Mouse (Mus musculus): ENCODE data around the gene Camsap1. TPM values are rescaled to one million over a fixed set of nuclear protein-coding genes. Genes with fewer than 3 reads are reported as not detected.

Camsap1 gene
- polyA plus RNA-seq, 1 experiment: 63.0 TPM

DNA sequence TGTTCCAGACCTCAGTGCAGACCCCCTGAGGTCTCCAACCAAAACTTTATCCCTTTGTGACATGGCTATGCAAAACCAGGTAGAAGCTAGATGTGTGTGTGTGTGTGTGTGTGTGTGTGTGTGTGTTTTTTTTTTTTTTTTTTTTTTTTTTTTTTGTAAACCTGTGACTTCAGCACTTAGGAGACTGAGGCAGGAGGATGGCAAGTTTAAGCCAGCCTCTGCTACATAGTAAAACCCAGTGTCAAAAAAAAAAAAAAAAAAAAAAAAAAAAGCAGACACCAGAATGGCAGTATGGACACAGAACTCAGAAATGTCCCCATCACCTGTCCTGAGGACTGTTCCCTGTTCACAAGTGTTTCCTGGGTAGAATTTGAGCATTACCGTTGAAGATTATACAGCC, 6.6 kb upstream of the Camsap1 start:
- Histone ChIP-seq H3K27me3 (ENCODE audit: control insufficient read depth, insufficient read depth, low read length, poor library complexity, severe bottlenecking) (no peaks in the 10 kb centered on the region), H3K9ac (ENCODE audit: low read depth, poor library complexity, severe bottlenecking) (no peak overlapping the region), H3K4me3 (ENCODE audit: low read depth, low read length) (no peak overlapping the region), H3K36me3 (ENCODE audit: control insufficient read depth, insufficient read depth, low read length, poor library complexity, severe bottlenecking) (no peaks in the 10 kb centered on the region), H3K9me3 (replicated peaks; ENCODE audit: control insufficient read depth, insufficient read depth, low read length, poor library complexity, severe bottlenecking) (no peaks in the 10 kb centered on the region), H3K4me1 (ENCODE audit: control insufficient read depth, insufficient read depth, low read length) (no peaks in the 10 kb centered on the region), H3K27ac (ENCODE audit: insufficient read depth, low read length) (no peak overlapping the region)
- TF ChIP-seq POLR2A (IDR thresholded peaks at IDR 0.05; ENCODE audit: insufficient read depth, low read length) (no peak), CTCF (IDR thresholded peaks at IDR 0.05; ENCODE audit: low read depth, low read length) (no peak), EP300 (IDR thresholded peaks at IDR 0.05; ENCODE audit: insufficient read depth, low read depth, low read length) (no peak)

DNA sequence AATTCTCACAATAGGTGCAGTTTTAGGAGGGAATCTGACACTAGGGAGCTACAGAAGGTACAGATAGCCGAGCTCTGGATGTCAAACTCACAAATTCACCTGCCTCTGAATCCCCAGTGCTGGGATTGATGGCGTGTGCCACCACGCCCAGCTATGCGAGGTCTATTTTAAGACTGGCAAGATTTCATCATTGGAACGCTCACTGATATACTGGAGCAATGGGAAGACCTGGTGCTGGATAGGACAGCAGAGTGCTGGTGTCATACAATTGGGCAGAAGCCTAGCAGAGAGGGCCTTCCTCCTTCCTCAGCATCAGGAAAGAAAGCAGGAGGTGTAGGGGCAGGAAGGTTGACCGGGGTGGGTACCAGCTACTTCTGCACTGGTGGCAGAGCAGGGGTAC, 4.7 kb upstream of the Camsap1 start:
- no peaks in the 10 kb centered on the region for H3K27me3 ChIP-seq (ENCODE audit: control insufficient read depth, insufficient read depth, low read length, poor library complexity, severe bottlenecking)
- H3K9me3 ChIP-seq (replicated peaks; ENCODE audit: control insufficient read depth, insufficient read depth, low read length, poor library complexity, severe bottlenecking): no peaks in the 10 kb centered on the region
- TF ChIP-seq POLR2A (IDR thresholded peaks at IDR 0.05; ENCODE audit: insufficient read depth, low read length) (no peak), EP300 (IDR thresholded peaks at IDR 0.05; ENCODE audit: insufficient read depth, low read depth, low read length) (no peak), CTCF (IDR thresholded peaks at IDR 0.05; ENCODE audit: low read depth, low read length) (no peak)
- no peak overlapping the region for H3K4me3 ChIP-seq (ENCODE audit: low read depth, low read length)
- no peak overlapping the region for H3K9ac ChIP-seq (ENCODE audit: low read depth, poor library complexity, severe bottlenecking)
- H3K27ac ChIP-seq (ENCODE audit: insufficient read depth, low read length): no peak overlapping the region
- no peaks in the 10 kb centered on the region for H3K4me1 ChIP-seq (ENCODE audit: control insufficient read depth, insufficient read depth, low read length)
- no peaks in the 10 kb centered on the region for H3K36me3 ChIP-seq (ENCODE audit: control insufficient read depth, insufficient read depth, low read length, poor library complexity, severe bottlenecking)

DNA sequence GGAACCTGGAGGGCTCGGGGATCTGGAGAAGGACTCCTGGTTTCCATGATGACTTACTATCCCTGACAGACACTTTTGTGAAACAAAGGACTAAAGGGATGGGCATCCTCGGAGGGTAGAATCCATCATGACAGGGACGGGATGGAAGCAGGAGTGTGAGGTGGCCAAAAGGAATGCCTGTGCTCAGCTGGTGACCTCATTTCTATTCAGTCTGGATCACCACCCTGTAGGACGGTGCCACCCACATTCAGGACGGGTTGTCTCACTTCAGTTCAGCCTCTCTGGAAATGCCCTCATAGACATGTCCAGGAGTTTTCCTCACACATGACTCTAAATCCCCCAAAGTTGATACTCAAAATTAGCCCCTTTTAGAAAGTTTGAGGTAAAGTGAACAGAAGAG, 3.5 kb upstream of the Camsap1 start:
- H3K4me3 ChIP-seq (ENCODE audit: low read depth, low read length): no peak overlapping the region
- H3K9ac ChIP-seq (ENCODE audit: low read depth, poor library complexity, severe bottlenecking): no peak overlapping the region
- no peak overlapping the region for H3K27ac ChIP-seq (ENCODE audit: insufficient read depth, low read length)
- H3K4me1 ChIP-seq (ENCODE audit: control insufficient read depth, insufficient read depth, low read length): no peaks in the 10 kb centered on the region
- H3K36me3 ChIP-seq (ENCODE audit: control insufficient read depth, insufficient read depth, low read length, poor library complexity, severe bottlenecking): no peaks in the 10 kb centered on the region
- H3K27me3 ChIP-seq (ENCODE audit: control insufficient read depth, insufficient read depth, low read length, poor library complexity, severe bottlenecking): no peaks in the 10 kb centered on the region
- TF ChIP-seq POLR2A (IDR thresholded peaks at IDR 0.05; ENCODE audit: insufficient read depth, low read length) (no peak), EP300 (IDR thresholded peaks at IDR 0.05; ENCODE audit: insufficient read depth, low read depth, low read length) (no peak), CTCF (IDR thresholded peaks at IDR 0.05; ENCODE audit: low read depth, low read length) (no peak)
- no peaks in the 10 kb centered on the region for H3K9me3 ChIP-seq (replicated peaks; ENCODE audit: control insufficient read depth, insufficient read depth, low read length, poor library complexity, severe bottlenecking)

DNA sequence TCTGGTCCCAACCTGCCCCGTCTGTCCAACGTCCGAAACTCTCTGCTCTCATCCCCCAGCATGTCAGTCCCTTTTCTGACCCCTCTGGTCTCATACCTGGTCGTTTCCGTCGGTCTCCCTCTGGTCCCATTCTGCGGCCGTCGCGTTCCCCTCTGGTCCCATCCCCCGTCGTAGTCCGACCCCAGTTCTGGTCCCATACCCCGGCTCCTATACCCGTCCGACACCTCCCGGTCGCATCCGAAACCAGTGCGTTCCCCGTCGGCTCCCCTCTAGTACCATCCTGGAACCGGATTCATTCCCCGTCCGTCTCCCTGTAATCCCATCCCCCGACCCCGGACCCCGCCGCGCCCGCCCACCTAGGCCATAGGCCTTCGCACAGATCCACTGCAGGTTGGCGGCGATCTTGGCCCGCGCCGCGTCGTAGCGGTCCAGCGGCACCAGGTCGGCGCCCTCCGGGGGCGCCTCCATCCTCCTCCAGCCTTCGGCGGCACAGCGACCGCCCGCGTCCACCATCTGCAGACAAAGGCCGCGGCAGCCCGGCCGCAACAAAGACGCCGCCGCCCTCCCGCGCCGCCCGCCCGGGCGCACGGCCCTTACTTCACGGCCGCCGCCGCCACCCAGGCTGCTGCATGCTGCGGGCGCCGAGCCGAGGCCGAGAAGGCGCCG, 523 bp downstream of the Camsap1 start:
- no peak for TF ChIP-seq CTCF (IDR thresholded peaks at IDR 0.05; ENCODE audit: low read depth, low read length)
- no peak for TF ChIP-seq POLR2A (IDR thresholded peaks at IDR 0.05; ENCODE audit: insufficient read depth, low read length)
- no peak for TF ChIP-seq EP300 (IDR thresholded peaks at IDR 0.05; ENCODE audit: insufficient read depth, low read depth, low read length)
- H3K4me3 ChIP-seq (ENCODE audit: low read depth, low read length): peak overlapping the region; percentile 88
- H3K9me3 ChIP-seq (replicated peaks; ENCODE audit: control insufficient read depth, insufficient read depth, low read length, poor library complexity, severe bottlenecking): no peaks in the 10 kb centered on the region
- H3K27me3 ChIP-seq (ENCODE audit: control insufficient read depth, insufficient read depth, low read length, poor library complexity, severe bottlenecking): no peaks in the 10 kb centered on the region
- no peak overlapping the region for H3K27ac ChIP-seq (ENCODE audit: insufficient read depth, low read length)
- H3K36me3 ChIP-seq (ENCODE audit: control insufficient read depth, insufficient read depth, low read length, poor library complexity, severe bottlenecking): no peaks in the 10 kb centered on the region
- H3K9ac ChIP-seq (ENCODE audit: low read depth, poor library complexity, severe bottlenecking): peak overlapping the region; percentile 98
- H3K4me1 ChIP-seq (ENCODE audit: control insufficient read depth, insufficient read depth, low read length): peaks cover 1% of the 10 kb centered on the region

DNA sequence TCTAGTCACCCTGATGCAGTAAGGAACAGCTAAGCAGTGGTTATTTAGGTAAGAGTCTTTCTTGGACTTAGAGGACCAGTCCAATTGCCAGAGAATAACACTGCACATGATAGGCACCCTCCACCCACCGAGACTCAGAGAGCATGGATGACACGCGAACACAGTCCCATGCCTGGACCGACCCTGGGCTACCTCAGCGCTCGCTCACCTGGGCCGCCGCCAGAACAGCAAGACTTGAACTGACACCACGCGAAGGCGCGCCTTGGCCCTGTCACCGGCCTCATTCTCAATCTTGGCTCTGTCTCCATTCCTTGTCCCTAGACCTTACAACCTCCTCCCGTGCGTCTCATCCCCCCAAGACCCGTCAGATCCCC, 1.0 kb downstream of the Camsap1 start:
- no peak for TF ChIP-seq CTCF (IDR thresholded peaks at IDR 0.05; ENCODE audit: low read depth, low read length)
- TF ChIP-seq POLR2A (IDR thresholded peaks at IDR 0.05; ENCODE audit: insufficient read depth, low read length): no peak
- TF ChIP-seq EP300 (IDR thresholded peaks at IDR 0.05; ENCODE audit: insufficient read depth, low read depth, low read length): no peak
- Histone ChIP-seq H3K9me3 (replicated peaks; ENCODE audit: control insufficient read depth, insufficient read depth, low read length, poor library complexity, severe bottlenecking) (no peaks in the 10 kb centered on the region), H3K36me3 (ENCODE audit: control insufficient read depth, insufficient read depth, low read length, poor library complexity, severe bottlenecking) (no peaks in the 10 kb centered on the region), H3K4me1 (ENCODE audit: control insufficient read depth, insufficient read depth, low read length) (peaks cover 1% of the 10 kb centered on the region), H3K4me3 (ENCODE audit: low read depth, low read length) (peak overlapping the region; percentile 88), H3K27ac (ENCODE audit: insufficient read depth, low read length) (no peak overlapping the region), H3K9ac (ENCODE audit: low read depth, poor library complexity, severe bottlenecking) (peak overlapping the region; percentile 98), H3K27me3 (ENCODE audit: control insufficient read depth, insufficient read depth, low read length, poor library complexity, severe bottlenecking) (no peaks in the 10 kb centered on the region)

DNA sequence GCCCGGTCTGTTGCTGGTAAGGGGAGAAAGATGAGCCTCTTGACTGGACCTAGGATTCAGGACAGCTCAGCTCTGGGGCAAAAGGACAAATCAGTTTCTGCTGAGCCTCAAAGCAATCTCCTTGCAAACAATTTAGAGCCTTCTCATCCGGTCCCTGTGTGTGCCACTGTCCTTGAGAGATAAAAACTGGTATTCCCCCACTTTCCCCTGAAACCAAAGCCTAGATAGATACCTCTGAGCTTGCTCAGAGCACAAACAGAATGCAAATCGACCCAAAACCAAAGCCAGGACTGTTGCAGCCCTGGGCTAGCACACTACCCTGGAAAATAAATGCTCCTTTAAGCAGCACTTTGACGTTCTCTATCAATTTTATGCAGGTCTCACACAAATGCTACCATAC, 4.1 kb downstream of the Camsap1 start:
- Histone ChIP-seq H3K27ac (ENCODE audit: insufficient read depth, low read length) (no peak overlapping the region), H3K4me3 (ENCODE audit: low read depth, low read length) (no peak overlapping the region), H3K9me3 (replicated peaks; ENCODE audit: control insufficient read depth, insufficient read depth, low read length, poor library complexity, severe bottlenecking) (no peaks in the 10 kb centered on the region), H3K27me3 (ENCODE audit: control insufficient read depth, insufficient read depth, low read length, poor library complexity, severe bottlenecking) (no peaks in the 10 kb centered on the region), H3K4me1 (ENCODE audit: control insufficient read depth, insufficient read depth, low read length) (peaks cover 1% of the 10 kb centered on the region), H3K9ac (ENCODE audit: low read depth, poor library complexity, severe bottlenecking) (no peak overlapping the region), H3K36me3 (ENCODE audit: control insufficient read depth, insufficient read depth, low read length, poor library complexity, severe bottlenecking) (no peaks in the 10 kb centered on the region)
- TF ChIP-seq EP300 (IDR thresholded peaks at IDR 0.05; ENCODE audit: insufficient read depth, low read depth, low read length) (no peak), POLR2A (IDR thresholded peaks at IDR 0.05; ENCODE audit: insufficient read depth, low read length) (no peak)

Data from ES-Bruce4 (cell line).